Mouse (Mus musculus): ENCODE measurements around the gene Hnrnpab. TPM values are rescaled to one million over a fixed set of nuclear protein-coding genes. Genes with fewer than 3 reads are reported as not detected.
A peak's percentile ranks its signal among the peaks of the same experiment; 100 is the strongest.
"Not testable (repeated sequence)": the region's sequence is repeated elsewhere in the genome, so short reads cannot be mapped to it uniquely, and the experiment has no call there.

The Hnrnpab gene
- total RNA-seq, 1 experiment from 2014 or later: 354 TPM

- peak; percentile 95 for DNase-seq
Measured at GRCm38 (mm10) chr11:51635525-51636322, 29.1 kb upstream of the Hnrnpab start, which contains the start of gene Rmnd5b. TSS of gene Rmnd5b (minus strand) at chr11:51635896.

GRCm38 (mm10) chr11:51635127-51635524 lies 28.5 kb upstream of the Hnrnpab start:
- no peak for DNase-seq

GRCm38 (mm10) chr11:51633721-51634120 lies 27.1 kb upstream of the Hnrnpab start:
- no peak for DNase-seq

- DNase-seq: not testable (repeated sequence)
Measured at GRCm38 (mm10) chr11:51633200-51633599, 26.6 kb upstream of the Hnrnpab start.

- no peak for DNase-seq
Measured at GRCm38 (mm10) chr11:51632130-51632753, 25.6 kb upstream of the Hnrnpab start.

GRCm38 (mm10) chr11:51629651-51630314 lies 23.1 kb upstream of the Hnrnpab start:
- DNase-seq: peak; percentile 49

- no peak for DNase-seq
Measured at GRCm38 (mm10) chr11:51627907-51628306, 21.3 kb upstream of the Hnrnpab start.

GRCm38 (mm10) chr11:51627425-51627824 lies 20.8 kb upstream of the Hnrnpab start:
- DNase-seq: no peak

GRCm38 (mm10) chr11:51625187-51625820 lies 18.7 kb upstream of the Hnrnpab start:
- DNase-seq: no peak

- DNase-seq: no peak
Measured at GRCm38 (mm10) chr11:51622971-51623491, 16.4 kb upstream of the Hnrnpab start.

GRCm38 (mm10) chr11:51621776-51622175 lies 15.1 kb upstream of the Hnrnpab start:
- DNase-seq: no peak

GRCm38 (mm10) chr11:51620084-51620483 lies 13.4 kb upstream of the Hnrnpab start:
- no peak for DNase-seq

- peak; percentile 98 for DNase-seq
Measured at GRCm38 (mm10) chr11:51619409-51620060, 12.9 kb upstream of the Hnrnpab start, which contains the start of gene Nhp2. TSS of gene Nhp2 (plus strand) at chr11:51619735.

GRCm38 (mm10) chr11:51618894-51619408 lies 12.3 kb upstream of the Hnrnpab start:
- DNase-seq: no peak

- peak; percentile 83 for DNase-seq
Measured at GRCm38 (mm10) chr11:51617693-51618092, 11.0 kb upstream of the Hnrnpab start.

- DNase-seq: not testable (repeated sequence)
Measured at GRCm38 (mm10) chr11:51616113-51616512, 9.5 kb upstream of the Hnrnpab start.

- DNase-seq: peak; percentile 91
Measured at GRCm38 (mm10) chr11:51615601-51616000, 9.0 kb upstream of the Hnrnpab start.

- peak; percentile 46 for DNase-seq
Measured at GRCm38 (mm10) chr11:51615129-51615528, 8.5 kb upstream of the Hnrnpab start.

GRCm38 (mm10) chr11:51614256-51614655 lies 7.6 kb upstream of the Hnrnpab start:
- no peak for DNase-seq

- not testable (repeated sequence) for DNase-seq
Measured at GRCm38 (mm10) chr11:51609940-51610339, 3.3 kb upstream of the Hnrnpab start.

- DNase-seq: no peak
Measured at GRCm38 (mm10) chr11:51609266-51609909, 2.7 kb upstream of the Hnrnpab start.

Data from adrenal gland, postnatal 14 days (tissue).